Mouse (Mus musculus) bone marrow, adult 2 months (tissue): Measurements from ENCODE around the gene Tcea3.

ENCODE experiments used
- CTCF ChIP-seq: fragments of 200-500 bp; IDR thresholded peaks from 2 replicates; pipeline ENCODE4 v1.5.1; 2011; ENCODE audit warnings: low read length, control low read depth; ENCODE audit not compliant: control insufficient read depth, insufficient read depth
- POLR2A ChIP-seq: fragments of 200-500 bp; IDR thresholded peaks from 2 replicates; pipeline ENCODE4 v1.6.1; 2011; ENCODE audit warnings: low read depth, mild to moderate bottlenecking, control low read depth, low read length, borderline replicate concordance; ENCODE audit not compliant: control insufficient read depth

GRCm38 (mm10) chr4:136249780-136250179, 2.3 kb downstream of the Tcea3 start:
- TF ChIP-seq CTCF: no peak
- TF ChIP-seq POLR2A: no peak
